Mouse (Mus musculus) MEL (cell line): Measurements from ENCODE around the gene Bicd2. TPM values are rescaled to one million over a fixed set of nuclear protein-coding genes. Genes with fewer than 3 reads are reported as not detected.

Experiments
- DNase-seq: peaks from one replicate; pipeline ENCODE4 v3.0.0; 2011; ENCODE audit warnings: low read depth, low spot score
- H3K27ac ChIP-seq: 2 replicates; pipeline ENCODE4 v1.5.1; 2012; ENCODE audit warnings: low read depth, mild to moderate bottlenecking, control low read depth, low read length, moderate library complexity; ENCODE audit not compliant: control insufficient read depth
- H3K27me3 ChIP-seq, 2 experiments: fragments of 150-350 bp in 1 of 2; sonication (generic) in 1 of 2; 2 replicates each; pipeline ENCODE4 v1.6.1; 2012; ENCODE audit warnings: low read length in 2 of 2, mild to moderate bottlenecking in 2 of 2, improper control_type of control experiment in 1 of 2, moderate library complexity in 1 of 2; ENCODE audit not compliant: insufficient read depth in 2 of 2, control insufficient read depth in 1 of 2
- H3K36me3 ChIP-seq, 2 experiments: 2 replicates each; pipeline ENCODE4 v1.6.1; 2012 to 2014; ENCODE audit warnings: low read length in 2 of 2, improper control_type of control experiment in 1 of 2, inconsistent platforms in 1 of 2, mild to moderate bottlenecking in 1 of 2; ENCODE audit not compliant: insufficient read depth in 2 of 2, control insufficient read depth in 1 of 2
- H3K4me1 ChIP-seq, 2 experiments: fragments of 150-350 bp in 1 of 2; sonication (generic) in 1 of 2; 2 replicates each; pipeline ENCODE4 v1.6.1; 2012; ENCODE audit warnings: low read length in 2 of 2, improper control_type of control experiment in 1 of 2, mild to moderate bottlenecking in 1 of 2; ENCODE audit not compliant: insufficient read depth in 2 of 2, control insufficient read depth in 1 of 2
- H3K4me3 ChIP-seq, 2 experiments: fragments of 150-350 bp in 1 of 2; sonication (generic) in 1 of 2; 2 replicates each; pipeline ENCODE4 v1.5.1; 2012; ENCODE audit warnings: low read depth in 2 of 2, low read length in 2 of 2, mild to moderate bottlenecking in 2 of 2, moderate library complexity in 2 of 2, control low read depth in 1 of 2, improper control_type of control experiment in 1 of 2; ENCODE audit not compliant: control insufficient read depth in 1 of 2, insufficient read depth in 1 of 2
- H3K79me2 ChIP-seq: 2 replicates; pipeline ENCODE4 v1.6.1; 2012; ENCODE audit warnings: mild to moderate bottlenecking, low read length, moderate library complexity; ENCODE audit not compliant: control insufficient read depth, poor library complexity, insufficient read depth
- H3K9ac ChIP-seq: 2 replicates; pipeline ENCODE4 v1.6.1; 2012; ENCODE audit warnings: low read depth, mild to moderate bottlenecking, control low read depth, low read length, moderate library complexity; ENCODE audit not compliant: control insufficient read depth, poor library complexity, severe bottlenecking
- H3K9me3 ChIP-seq: fragments of 150-350 bp; sonication (generic); replicated peaks from 2 replicates; pipeline ENCODE4 v1.6.1; 2012; ENCODE audit warnings: mild to moderate bottlenecking, low read length, improper control_type of control experiment, moderate library complexity; ENCODE audit not compliant: insufficient read depth
- BHLHE40 ChIP-seq: IDR thresholded peaks from 2 replicates; pipeline ENCODE4 v1.6.1; 2012; ENCODE audit warnings: low read depth, mild to moderate bottlenecking, inconsistent platforms, low read length, improper control_type of control experiment, borderline replicate concordance
- CTCF ChIP-seq, 3 experiments: IDR thresholded peaks in 2 of 3; conservative IDR thresholded peaks in 1 of 3; 2 replicates each; pipeline ENCODE4 v1.5.1; 2011 to 2012; ENCODE audit warnings: low read length in 3 of 3, low read depth in 2 of 3, mild to moderate bottlenecking in 2 of 3, improper control_type of control experiment in 1 of 3, inconsistent platforms in 1 of 3, mixed read lengths in 1 of 3, moderate library complexity in 1 of 3; ENCODE audit not compliant: control insufficient read depth in 1 of 3, insufficient read depth in 1 of 3, poor library complexity in 1 of 3, severe bottlenecking in 1 of 3
- E2F4 ChIP-seq: IDR thresholded peaks from 2 replicates; pipeline ENCODE4 v1.6.1; 2011; ENCODE audit warnings: low read depth, low read length, improper control_type of control experiment, borderline replicate concordance
- EP300 ChIP-seq, 2 experiments: IDR thresholded peaks; 2 replicates each; pipeline ENCODE4 v1.6.1; 2011; ENCODE audit warnings: improper control_type of control experiment in 2 of 2, low read length in 2 of 2, low read depth in 1 of 2, mild to moderate bottlenecking in 1 of 2
- ETS1 ChIP-seq: IDR thresholded peaks from 2 replicates; pipeline ENCODE4 v1.6.1; 2012; ENCODE audit warnings: low read depth, mild to moderate bottlenecking, inconsistent platforms, low read length, improper control_type of control experiment, moderate library complexity
- GATA1 ChIP-seq: IDR thresholded peaks from 2 replicates; pipeline ENCODE4 v1.6.1; 2011; ENCODE audit warnings: low read depth, low read length, improper control_type of control experiment
- HCFC1 ChIP-seq: IDR thresholded peaks from 2 replicates; pipeline ENCODE4 v1.6.1; 2012; ENCODE audit warnings: low read depth, mild to moderate bottlenecking, inconsistent platforms, low read length, improper control_type of control experiment, moderate library complexity
- JUND ChIP-seq: IDR thresholded peaks from 2 replicates; pipeline ENCODE4 v1.6.1; 2011; ENCODE audit warnings: low read depth, mild to moderate bottlenecking, improper control_type of control experiment, low read length
- MAFK ChIP-seq: IDR thresholded peaks from 2 replicates; pipeline ENCODE4 v1.6.1; 2011; ENCODE audit warnings: low read depth, mild to moderate bottlenecking, low read length, improper control_type of control experiment, borderline replicate concordance
- MEF2A ChIP-seq: IDR thresholded peaks from 2 replicates; pipeline ENCODE4 v1.6.1; 2014; ENCODE audit warnings: low read depth, mild to moderate bottlenecking, inconsistent platforms, low read length, improper control_type of control experiment; ENCODE audit not compliant: poor library complexity, insufficient replicate concordance, severe bottlenecking; ENCODE audit errors: extremely low read depth
- MXI1 ChIP-seq: IDR thresholded peaks from 2 replicates; pipeline ENCODE4 v1.6.1; 2011; ENCODE audit warnings: mild to moderate bottlenecking, low read depth, low read length, improper control_type of control experiment
- MYC ChIP-seq: IDR thresholded peaks from 2 replicates; pipeline ENCODE4 v1.6.1; 2011; ENCODE audit warnings: low read depth, mild to moderate bottlenecking, low read length, improper control_type of control experiment, moderate library complexity
- NRF1 ChIP-seq: IDR thresholded peaks from 2 replicates; pipeline ENCODE4 v1.6.1; 2014; ENCODE audit warnings: low read depth, mild to moderate bottlenecking, inconsistent platforms, low read length, improper control_type of control experiment, moderate library complexity; ENCODE audit not compliant: poor library complexity, insufficient read depth, severe bottlenecking
- POLR2AphosphoS2 ChIP-seq: IDR thresholded peaks from 2 replicates; pipeline ENCODE4 v1.6.1; 2011; ENCODE audit warnings: low read length, improper control_type of control experiment
- POLR2AphosphoS5 ChIP-seq: IDR thresholded peaks from 2 replicates; pipeline ENCODE4 v1.6.1; 2012; ENCODE audit warnings: low read depth, borderline replicate concordance, mild to moderate bottlenecking, inconsistent platforms, low read length, moderate library complexity, mixed read lengths
- RCOR1 ChIP-seq: IDR thresholded peaks from 2 replicates; pipeline ENCODE4 v1.6.1; 2012; ENCODE audit warnings: low read depth, mild to moderate bottlenecking, inconsistent platforms, low read length, improper control_type of control experiment
- TAL1 ChIP-seq: IDR thresholded peaks from 2 replicates; pipeline ENCODE4 v1.6.1; 2012; ENCODE audit warnings: mild to moderate bottlenecking, inconsistent platforms, low read length, moderate library complexity, mixed read lengths
- USF2 ChIP-seq, 2 experiments: IDR thresholded peaks; 2 replicates each; pipeline ENCODE4 v1.6.1; 2011 to 2012; ENCODE audit warnings: improper control_type of control experiment in 2 of 2, low read length in 2 of 2, borderline replicate concordance in 1 of 2, inconsistent platforms in 1 of 2, low read depth in 1 of 2, mild to moderate bottlenecking in 1 of 2; ENCODE audit not compliant: insufficient read depth in 1 of 2
- ZC3H11A ChIP-seq: IDR thresholded peaks from 2 replicates; pipeline ENCODE4 v1.6.1; 2012; ENCODE audit warnings: low read depth, mild to moderate bottlenecking, inconsistent platforms, low read length, improper control_type of control experiment
- ZMIZ1 ChIP-seq: IDR thresholded peaks from 2 replicates; pipeline ENCODE4 v1.6.1; 2012; ENCODE audit warnings: low read depth, mild to moderate bottlenecking, inconsistent platforms, low read length, improper control_type of control experiment, moderate library complexity
- polyA plus RNA-seq, 2 experiments: library from polyadenylated mRNA; stranded (reverse) in 1 of 2; unstranded in 1 of 2; fragments of >175 nt in 1 of 2; fragments of >200 nt in 1 of 2; gene quantifications; 2 replicates each; pipeline versions ENCODE4 v1.2.1 to v1.2.4; 2012; ENCODE audit warnings: low replicate concordance in 2 of 2, low read depth in 1 of 2; ENCODE audit not compliant: insufficient read length in 2 of 2, insufficient read depth in 1 of 2, missing spikeins in 1 of 2
- total RNA-seq: library from RNA; depleted of rRNA; stranded (reverse); fragments of 300-350 nt; gene quantifications from 2 replicates; pipeline ENCODE4 v1.2.3, GENCODE M21; 2012; rRNA removed

Gene Bicd2
- total and polyA plus RNA-seq, 3 experiments = 21.8 to 22.6 TPM; not detected in 1

DNA sequence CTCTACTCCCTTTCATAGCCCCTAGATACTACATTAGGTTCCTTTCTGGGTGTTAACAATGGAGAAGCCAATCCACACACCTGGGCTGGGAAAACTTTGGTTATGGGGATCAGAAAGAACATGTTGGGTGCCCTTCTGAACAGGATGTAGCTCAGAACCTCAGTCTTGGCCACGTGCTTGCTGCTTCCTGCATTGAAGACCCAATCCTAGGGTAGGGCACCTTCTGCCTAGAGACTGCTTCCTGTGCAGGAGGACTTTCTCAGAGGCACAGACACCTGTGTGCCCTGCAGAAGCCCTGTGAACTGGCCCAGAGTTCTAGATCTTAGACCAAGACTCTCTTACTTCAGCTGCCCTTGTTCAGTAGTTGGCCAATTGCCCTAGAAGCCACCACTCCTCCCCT lies 94.4 kb downstream of the Bicd2 start:
- DNase-seq = no peak
- H3K27me3 ChIP-seq = no peaks in the 10 kb centered on the region
- TF ChIP-seq MEF2A (no peak), ZMIZ1 (no peak), POLR2AphosphoS5 (no peak), ETS1 (no peak), JUND (no peak), USF2 (IDR thresholded peaks at IDR 0.05; ENCODE audit: borderline replicate concordance in 1 of 2, insufficient read depth in 1 of 2, low read depth in 1 of 2, low read length in 2 of 2) (no peak), HCFC1 (no peak), MYC (no peak), TAL1 (no peak), ZC3H11A (no peak), BHLHE40 (no peak), E2F4 (no peak), NRF1 (no peak), MXI1 (no peak), CTCF (IDR thresholded peaks at IDR 0.05 in 2 of 3, conservative IDR thresholded peaks at IDR 0.05 in 1 of 3; ENCODE audit: control insufficient read depth in 1 of 3, insufficient read depth in 1 of 3, low read depth in 2 of 3, low read length in 3 of 3, poor library complexity in 1 of 3, severe bottlenecking in 1 of 3) (no peak), EP300 (IDR thresholded peaks at IDR 0.05; ENCODE audit: low read depth in 1 of 2, low read length in 2 of 2) (no peak), RCOR1 (no peak)
- TF ChIP-seq, all 39 proteins: peak for 0
- Histone ChIP-seq H3K9ac (no peak overlapping the region), H3K36me3 (peaks cover 0 to 12% of the 10 kb centered on the region in 2 experiments; a peak in 2 of 4 replicates), H3K27ac (no peak overlapping the region), H3K4me3 (no peak overlapping the region), H3K9me3 (no peaks in the 10 kb centered on the region), H3K4me1 (no peaks in the 10 kb centered on the region), H3K79me2 (peaks cover under 1% of the 10 kb centered on the region; the same call in 1 of the 2 replicates)

DNA sequence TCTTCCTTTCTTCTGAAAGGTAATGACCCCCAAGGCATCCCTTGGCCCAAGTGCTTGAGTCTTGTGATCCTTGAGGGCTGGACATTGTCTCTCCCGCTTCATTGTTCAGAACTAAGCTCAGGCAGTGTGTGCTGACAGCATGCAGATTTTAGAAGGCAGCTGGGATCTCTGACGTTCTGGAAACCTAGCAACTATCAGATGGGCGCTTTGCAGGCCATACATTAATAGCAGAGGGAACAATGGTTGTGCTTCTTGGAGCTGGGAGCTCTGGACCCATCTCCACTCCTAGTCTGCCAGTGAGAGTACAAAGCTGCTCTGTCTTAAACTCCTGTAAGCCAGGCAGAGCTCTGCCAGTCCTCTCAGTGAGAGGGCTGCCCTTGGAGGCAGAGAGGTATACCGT lies 94.8 kb downstream of the Bicd2 start:
- H3K36me3 ChIP-seq = peaks cover 0 to 12% of the 10 kb centered on the region in 2 experiments; a peak in 2 of 4 replicates

More for the DNA sequence above, 94.8 kb downstream of the Bicd2 start:
- Histone ChIP-seq H3K9ac (no peak overlapping the region), H3K79me2 (no peaks in the 10 kb centered on the region; the same call in 1 of the 2 replicates), H3K4me3 (no peak overlapping the region), H3K27ac (no peak overlapping the region), H3K27me3 (no peaks in the 10 kb centered on the region), H3K9me3 (no peaks in the 10 kb centered on the region), H3K4me1 (no peaks in the 10 kb centered on the region)
- TF ChIP-seq ZC3H11A (no peak), MEF2A (no peak), POLR2AphosphoS2 (no peak), MAFK (no peak), GATA1 (no peak), ZMIZ1 (no peak), USF2 (IDR thresholded peaks at IDR 0.05; ENCODE audit: borderline replicate concordance in 1 of 2, insufficient read depth in 1 of 2, low read depth in 1 of 2, low read length in 2 of 2) (no peak)
- no peak for DNase-seq

Other genes with a start within 250 kb of the Bicd2 start
- gene Wnk2, start 193.6 kb upstream of the Bicd2 start, total RNA-seq = not detected in 2 replicates
- gene Wnk2, start 193.6 kb upstream of the Bicd2 start, polyA plus RNA-seq = under 1 TPM in 1 of 2 experiments, not detected in 1; 0.04 TPM
- 23.2 and 30.5 TPM in 2 replicates for gene Ninj1, start 154.1 kb upstream of the Bicd2 start, total RNA-seq
- gene Ninj1, start 154.1 kb upstream of the Bicd2 start, polyA plus RNA-seq = 10 to 100 TPM in 1 of 2 experiments, not detected in 1; 69.8 TPM
- gene Card19, start 125.5 kb upstream of the Bicd2 start, total RNA-seq = 14.5 and 15.8 TPM in 2 replicates
- gene Card19, start 125.5 kb upstream of the Bicd2 start, polyA plus RNA-seq = 10 to 100 TPM in 1 of 2 experiments, not detected in 1; 51.8 TPM
- gene Susd3, start 92.9 kb upstream of the Bicd2 start, total RNA-seq = 12.5 and 16.2 TPM in 2 replicates
- gene Susd3, start 92.9 kb upstream of the Bicd2 start, polyA plus RNA-seq = 10 to 100 TPM in 1 of 2 experiments, not detected in 1; 10.8 TPM
- 5.0 and 6.7 TPM in 2 replicates for gene Fgd3, start 21.3 kb upstream of the Bicd2 start, total RNA-seq
- gene Fgd3, start 21.3 kb upstream of the Bicd2 start, polyA plus RNA-seq = 1 to 10 TPM in 1 of 2 experiments, not detected in 1; 6.9 TPM
- gene Ippk, start 79.7 kb downstream of the Bicd2 start, total RNA-seq = 18.5 and 19.6 TPM in 2 replicates
- gene Ippk, start 79.7 kb downstream of the Bicd2 start, polyA plus RNA-seq = 10 to 100 TPM in 1 of 2 experiments, not detected in 1; 14.0 TPM
- gene Tes3-ps, start 151.7 kb downstream of the Bicd2 start, total RNA-seq = 0.26 and 0.31 TPM in 2 replicates
- gene Tes3-ps, start 151.7 kb downstream of the Bicd2 start, polyA plus RNA-seq = under 1 TPM in 1 of 2 experiments, not detected in 1; 0.68 TPM
- 0.04 and 0.07 TPM in 2 replicates for gene Ecm2, start 163.2 kb downstream of the Bicd2 start, total RNA-seq
- gene Ecm2, start 163.2 kb downstream of the Bicd2 start, polyA plus RNA-seq = under 1 TPM in 1 of 2 experiments, not detected in 1; 0.08 TPM
- gene Aspn, start 202.9 kb downstream of the Bicd2 start, total RNA-seq = not detected in 2 replicates
- under 1 TPM in 1 of 2 experiments, not detected in 1; 0.04 TPM for gene Aspn, start 202.9 kb downstream of the Bicd2 start, polyA plus RNA-seq
- 0.04 and 0.13 TPM in 2 replicates for gene Omd, start 240.9 kb downstream of the Bicd2 start, total RNA-seq
- gene Omd, start 240.9 kb downstream of the Bicd2 start, polyA plus RNA-seq = 1 to 10 TPM in 1 of 2 experiments, not detected in 1; 4.1 TPM